Mouse (Mus musculus) olfactory bulb, adult 2 months (tissue): ENCODE measurements around the gene Kazn. TPM values are rescaled to one million over a fixed set of nuclear protein-coding genes. Genes with fewer than 3 reads are reported as not detected.

Experiments used
- H3K27ac ChIP-seq: fragments of 200-500 bp; 2 replicates; pipeline ENCODE4 v1.5.1; 2012; ENCODE audit warnings: low read depth, low read length; ENCODE audit not compliant: insufficient read depth
- H3K4me1 ChIP-seq: fragments of 200-500 bp; 2 replicates; pipeline ENCODE4 v1.6.1; 2012; ENCODE audit warnings: low read length; ENCODE audit not compliant: control insufficient read depth, insufficient read depth
- H3K4me3 ChIP-seq: fragments of 200-500 bp; 2 replicates; pipeline ENCODE4 v1.5.1; 2012; ENCODE audit warnings: mild to moderate bottlenecking, low read depth, low read length, moderate library complexity; ENCODE audit not compliant: insufficient read depth
- CTCF ChIP-seq: fragments of 200-500 bp; IDR thresholded peaks from 2 replicates; pipeline ENCODE4 v1.5.1; 2012; ENCODE audit warnings: low read depth, mild to moderate bottlenecking, low read length, moderate library complexity; ENCODE audit not compliant: insufficient read depth
- POLR2A ChIP-seq: fragments of 200-500 bp; IDR thresholded peaks from 2 replicates; pipeline ENCODE4 v1.6.1; 2012; ENCODE audit warnings: mild to moderate bottlenecking, low read depth, low read length, moderate library complexity; ENCODE audit not compliant: insufficient read depth
- WGBS: fragments of 180-500 bp; shearing (Covaris S2); methylation state at CpG from one replicate; pipeline ENCODE4 v1.1.7; 2018; 5-methylcytosine and 5-hydroxymethylcytosine counted together
- polyA plus RNA-seq: library from polyadenylated mRNA; stranded (reverse); fragments of >200 nt; gene quantifications from 2 replicates; pipeline ENCODE4 v1.2.4, GENCODE M21; 2012; ENCODE audit warnings: low replicate concordance; ENCODE audit not compliant: missing spikeins, insufficient read depth, insufficient read length

Kazn gene
- polyA plus RNA-seq, 1 experiment = not detected

GRCm38 (mm10) chr4:142234828-142235227 is 4.4 kb downstream of the Kazn start:
- whole genome bisulfite sequencing = 87% methylated on average over 9 of the region's 9 CpGs
- H3K4me1 ChIP-seq = peaks cover 22% of the 10 kb centered on the region
- no peak overlapping the region for H3K27ac ChIP-seq
- no peak for TF ChIP-seq CTCF
- TF ChIP-seq POLR2A = no peak
- H3K4me3 ChIP-seq = no peak overlapping the region

GRCm38 (mm10) chr4:142228821-142229575 is 10.2 kb downstream of the Kazn start:
- Histone ChIP-seq H3K4me3 (no peak overlapping the region), H3K4me1 (peaks cover 16% of the 10 kb centered on the region), H3K27ac (no peak overlapping the region)
- 52% methylated on average over 13 of the region's 13 CpGs for WGBS
- TF ChIP-seq CTCF = no peak
- no peak for TF ChIP-seq POLR2A

- Histone ChIP-seq H3K27ac (no peak overlapping the region), H3K4me3 (no peak overlapping the region), H3K4me1 (peaks cover 29% of the 10 kb centered on the region)
- WGBS = 87% methylated on average over 9 of the region's 9 CpGs
- TF ChIP-seq CTCF = no peak
- TF ChIP-seq POLR2A = no peak
These were observed 15.1 kb downstream of the Kazn start for GRCm38 (mm10) chr4:142223898-142224645.

- TF ChIP-seq CTCF (no peak), POLR2A (no peak)
- Histone ChIP-seq H3K4me1 (peaks cover 26% of the 10 kb centered on the region), H3K4me3 (no peak overlapping the region), H3K27ac (no peak overlapping the region)
- 39% methylated on average over 1 of the region's 1 CpGs for WGBS
These were observed 16.8 kb downstream of the Kazn start for GRCm38 (mm10) chr4:142222385-142222784.

- Histone ChIP-seq H3K27ac (no peak overlapping the region), H3K4me3 (no peak overlapping the region), H3K4me1 (peaks cover 26% of the 10 kb centered on the region)
- no peak for TF ChIP-seq CTCF
- no peak for TF ChIP-seq POLR2A
- WGBS = 73% methylated on average over 5 of the region's 5 CpGs
These were observed 17.5 kb downstream of the Kazn start for GRCm38 (mm10) chr4:142221757-142222072.

GRCm38 (mm10) chr4:142221025-142221756 is 18.0 kb downstream of the Kazn start:
- peaks cover 26% of the 10 kb centered on the region for H3K4me1 ChIP-seq
- H3K27ac ChIP-seq = no peak overlapping the region
- H3K4me3 ChIP-seq = no peak overlapping the region
- TF ChIP-seq CTCF = no peak
- no peak for TF ChIP-seq POLR2A
- 81% methylated on average over 18 of the region's 18 CpGs for whole genome bisulfite sequencing

GRCm38 (mm10) chr4:142218997-142219396 is 20.2 kb downstream of the Kazn start:
- WGBS = 87% methylated on average over 8 of the region's 8 CpGs
- TF ChIP-seq POLR2A = no peak
- TF ChIP-seq CTCF = no peak
- H3K4me3 ChIP-seq = no peak overlapping the region
- peaks cover 19% of the 10 kb centered on the region for H3K4me1 ChIP-seq
- H3K27ac ChIP-seq = no peak overlapping the region

- Histone ChIP-seq H3K4me1 (peaks cover 7% of the 10 kb centered on the region), H3K4me3 (no peak overlapping the region), H3K27ac (no peak overlapping the region)
- TF ChIP-seq CTCF = no peak
- TF ChIP-seq POLR2A = no peak
- 79% methylated on average over 6 of the region's 6 CpGs for WGBS
These were observed 22.2 kb downstream of the Kazn start for GRCm38 (mm10) chr4:142217048-142217447.

GRCm38 (mm10) chr4:142215760-142216159 is 23.4 kb downstream of the Kazn start:
- no peak overlapping the region for H3K4me3 ChIP-seq
- H3K27ac ChIP-seq = no peak overlapping the region
- no peaks in the 10 kb centered on the region for H3K4me1 ChIP-seq
- 87% methylated on average over 7 of the region's 7 CpGs for WGBS
- TF ChIP-seq POLR2A (no peak), CTCF (no peak)
